Comparison of ENCODE assay signal across 23 mouse cellular contexts in the genomic region with DNA sequence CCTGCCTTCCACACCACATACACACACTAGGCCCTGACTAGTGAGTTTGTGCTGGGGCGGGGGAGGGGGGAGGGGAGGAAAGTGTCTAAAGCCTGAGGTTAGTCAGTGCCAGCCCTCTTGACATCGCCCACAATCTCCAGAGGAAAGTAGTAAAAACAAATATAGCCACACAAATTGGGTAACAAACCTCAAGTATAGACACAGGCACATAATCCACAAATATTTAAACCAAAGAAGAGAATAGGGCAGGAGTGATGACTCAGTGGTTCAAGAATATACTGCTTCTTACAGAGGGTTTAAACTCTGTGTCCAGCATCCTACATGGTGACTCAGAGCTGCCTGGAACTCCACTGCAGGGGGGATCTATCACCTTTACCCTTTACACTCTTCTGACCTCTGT.
DNase-seq lines count a peak whose midpoint lies in the region; ATAC-seq and TF ChIP-seq lines count a peak whose summit lies in the region.
"Had no signal": no experiment of that assay in that cellular context is flagged by ENCODE, and none has a peak within 500 bp of the region (broad histone marks: within the 10 kb centered on the region; RNA-seq: fewer than 3 reads in every experiment).

No protein-coding gene starts in this region.

- no peaks in the 10 kb centered on the region for H3K79me2 ChIP-seq in myocyte (ENCODE audit: control insufficient read depth, insufficient read depth)

- peak; percentile 41 for DNase-seq in lung, postnatal 0 days (ENCODE audit: low spot score)
- DNase-seq in lung, postnatal 14 days: no peak
- peak; percentile 12 for DNase-seq in 3T3-L1 (ENCODE audit: low read depth, low spot score)
- peak; percentile 59 for DNase-seq in Muller cell, postnatal 12 days (ENCODE audit: inconsistent ontology term)
- DNase-seq in spleen, postnatal 10 days (ENCODE audit: low spot score in 2 of 2): no peak
- no peak for DNase-seq in cerebellum, adult 9-11 months
- DNase-seq: adrenal gland, postnatal 10 days; cerebellum, adult 11 months; cerebellum, adult 8-10 months; cerebellum, postnatal 25 days; gastrocnemius, postnatal 10 days; heart, adult 2 months; heart, postnatal 14 days had no signal

- H3K4me1 ChIP-seq in lung, postnatal 0 days (ENCODE audit: insufficient read depth, low read depth, low read length): no peaks in the 10 kb centered on the region
- H3K4me1 ChIP-seq: embryonic facial prominence, embryonic 12.5 days; forebrain, embryonic 12.5 days; heart, embryonic 15.5 days; hindbrain, embryonic 10.5 days; hindbrain, embryonic 15.5 days had no signal

- H3K9ac ChIP-seq in lung, postnatal 0 days (replicated peaks; ENCODE audit: low read depth): no peak overlapping the region
- H3K9ac ChIP-seq: embryonic facial prominence, embryonic 12.5 days; forebrain, embryonic 12.5 days; heart, embryonic 15.5 days; hindbrain, embryonic 15.5 days had no signal

- H3K4me2 ChIP-seq in lung, postnatal 0 days (replicated peaks; ENCODE audit: low read depth, low read length): no peak overlapping the region
- no peak overlapping the region for H3K4me2 ChIP-seq in myocyte (ENCODE audit: low read depth)
- H3K4me2 ChIP-seq: embryonic facial prominence, embryonic 12.5 days; forebrain, embryonic 12.5 days; heart, embryonic 11.5 days; heart, embryonic 15.5 days; hindbrain, embryonic 15.5 days had no signal

- H3K9me3 ChIP-seq in lung, postnatal 0 days (ENCODE audit: low read length): no peaks in the 10 kb centered on the region
- H3K9me3 ChIP-seq: embryonic facial prominence, embryonic 12.5 days; forebrain, embryonic 12.5 days; heart, embryonic 15.5 days; hindbrain, embryonic 10.5 days; hindbrain, embryonic 15.5 days had no signal

- no peak for TF ChIP-seq POLR2A in myocyte (IDR thresholded peaks at IDR 0.05; ENCODE audit: insufficient read length, low read depth)

- TF ChIP-seq EP300 in lung, postnatal 0 days (IDR thresholded peaks at IDR 0.05): no peak

- H3K36me3 ChIP-seq in lung, postnatal 0 days (ENCODE audit: insufficient read depth, low read length): no peaks in the 10 kb centered on the region
- no peaks in the 10 kb centered on the region for H3K36me3 ChIP-seq in myocyte (ENCODE audit: control insufficient read depth, insufficient read depth)
- H3K36me3 ChIP-seq: embryonic facial prominence, embryonic 12.5 days; forebrain, embryonic 12.5 days; heart, embryonic 15.5 days; hindbrain, embryonic 10.5 days; hindbrain, embryonic 15.5 days had no signal

- H3K27me3 ChIP-seq in lung, postnatal 0 days (replicated peaks; ENCODE audit: insufficient read depth, low read length): no peaks in the 10 kb centered on the region
- no peaks in the 10 kb centered on the region for H3K27me3 ChIP-seq in myocyte (ENCODE audit: control insufficient read depth, insufficient read depth, insufficient read length)
- H3K27me3 ChIP-seq: CH12.LX; embryonic facial prominence, embryonic 12.5 days; forebrain, embryonic 12.5 days; heart, embryonic 15.5 days; hindbrain, embryonic 15.5 days had no signal

- ATAC-seq in lung, postnatal 0 days: peak; percentile 67
- ATAC-seq: forebrain, embryonic 16.5 days; inflammation-experienced regulatory T-cells, adult 6 months had no signal

- H3ac ChIP-seq in myocyte (ENCODE audit: control insufficient read depth, insufficient read length): no peak overlapping the region

- no peak overlapping the region for H3K27ac ChIP-seq in lung, postnatal 0 days (ENCODE audit: low read length)
- H3K27ac ChIP-seq: embryonic facial prominence, embryonic 12.5 days; forebrain, embryonic 12.5 days; heart, adult 2 months; heart, embryonic 15.5 days; hindbrain, embryonic 10.5 days; hindbrain, embryonic 15.5 days had no signal

- 66% methylated on average over 2 of the region's 2 CpGs for WGBS in lung, postnatal 0 days

- TF ChIP-seq CTCF in lung, postnatal 0 days (IDR thresholded peaks at IDR 0.05): no peak

- no peak overlapping the region for H3K4me3 ChIP-seq in lung, postnatal 0 days (ENCODE audit: low read depth, low read length)
- H3K4me3 ChIP-seq in myocyte: no peak overlapping the region
- H3K4me3 ChIP-seq: embryonic facial prominence, embryonic 12.5 days; forebrain, embryonic 12.5 days; heart, adult 2 months; heart, embryonic 15.5 days; hindbrain, embryonic 10.5 days; hindbrain, embryonic 15.5 days had no signal

TF ChIP-seq in myocyte, 11 proteins besides CTCF, POLR2A, EP300 and RAD21:
- no peak for TF ChIP-seq MAX (IDR thresholded peaks at IDR 0.05; ENCODE audit: low read depth)
- peak; percentile 66 for TF ChIP-seq CEBPB (IDR thresholded peaks at IDR 0.05; ENCODE audit: insufficient read depth, poor library complexity, severe bottlenecking)
- TF ChIP-seq TCF3 (IDR thresholded peaks at IDR 0.05; ENCODE audit: insufficient read length, low read depth): no peak

Comparison
In these comparisons a context has a peak if more than half of its experiments do, and no peak if none do; other contexts are left out.
1. DNase-seq: peak in lung, postnatal 0 days (single experiment), 3T3-L1 (single experiment) and Muller cell, postnatal 12 days (single experiment); none in lung, postnatal 14 days (single experiment), spleen, postnatal 10 days (0 of 2) and cerebellum, adult 9-11 months (single experiment).